Mouse (Mus musculus) heart, embryonic 14.5 days (tissue): ENCODE measurements around the gene Gm10799. TPM values are rescaled to one million over a fixed set of nuclear protein-coding genes. Genes with fewer than 3 reads are reported as not detected.

Experiments used
- polyA plus RNA-seq: library from polyadenylated mRNA; unstranded; fragments of >200 nt; fragmentation: Nextera tagmentation; extraction: Ambion mirVana; gene quantifications from 2 replicates; pipeline ENCODE4 v1.2.1, GENCODE M21; 2014

Gm10799 gene
- polyA plus RNA-seq, 1 experiment from 2014 or later, result not detected

Other genes starting within 250 kb of the Gm10799 start
- gene Lmo2, start 110.6 kb downstream of the Gm10799 start, polyA plus RNA-seq, result 21.9 and 23.7 TPM in 2 replicates
- 43.5 and 44.9 TPM in 2 replicates for gene Fbxo3, start 40.8 kb downstream of the Gm10799 start, polyA plus RNA-seq
- 1.9 and 2.0 TPM in 2 replicates for gene 4931422A03Rik, start 40.2 kb downstream of the Gm10799 start, polyA plus RNA-seq
- gene Gm10912, start 2.7 kb downstream of the Gm10799 start, polyA plus RNA-seq, result 0.12 TPM in 1 of 2 replicates, not detected in the other
- 3.0 and 6.4 TPM in 2 replicates for gene Cd59b, start 1.3 kb upstream of the Gm10799 start, polyA plus RNA-seq
- gene Cd59a, start 27.3 kb upstream of the Gm10799 start, polyA plus RNA-seq, result 69.0 and 69.7 TPM in 2 replicates
- gene A930018P22Rik, start 54.2 kb upstream of the Gm10799 start, polyA plus RNA-seq, result 0.59 TPM in 1 of 2 replicates, not detected in the other